Comparison of ENCODE assay signal across 20 mouse cellular contexts in the genomic region with DNA sequence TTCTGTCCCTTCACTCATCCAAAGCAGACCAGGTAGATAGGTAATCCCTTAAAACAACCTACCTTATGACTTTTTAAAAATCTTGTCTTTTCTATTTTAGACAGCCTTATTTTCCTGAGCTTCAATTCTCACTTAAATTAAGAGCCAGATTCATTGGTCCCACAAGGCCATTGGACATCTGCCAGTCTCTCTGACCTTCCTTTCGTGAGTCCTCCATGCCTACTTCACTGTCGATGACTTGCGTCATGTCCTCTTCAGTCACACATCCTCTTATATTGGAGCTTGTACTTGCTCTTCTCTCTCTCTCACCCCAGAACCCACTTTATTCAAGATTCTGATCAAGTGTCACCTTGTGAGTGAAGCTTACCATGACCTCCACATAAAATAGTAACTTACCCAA.
DNase-seq lines count a peak whose midpoint lies in the region; TF ChIP-seq lines count a peak whose summit lies in the region.
"Had no signal": no experiment of that assay in that cellular context is flagged by ENCODE, and none has a peak within 500 bp of the region (broad histone marks: within the 10 kb centered on the region; RNA-seq: fewer than 3 reads in every experiment).

No protein-coding gene starts in this region.

- no peaks in the 10 kb centered on the region for H3K9me3 ChIP-seq in forebrain, embryonic 10.5 days
- H3K9me3 ChIP-seq: embryonic facial prominence, embryonic 10.5 days; embryonic facial prominence, embryonic 12.5 days; forebrain, embryonic 12.5 days; G1E had no signal

- TF ChIP-seq POLR2A in lung, adult 2 months (IDR thresholded peaks at IDR 0.05; ENCODE audit: borderline replicate concordance, extremely low read depth, low read depth, low read length), result no peak

- WGBS in forebrain, embryonic 10.5 days, result 91% methylated on average over 3 of the region's 3 CpGs
- WGBS in lung, adult 2 months, result 74% methylated on average over 3 of the region's 3 CpGs

- no peaks in the 10 kb centered on the region for H3K4me1 ChIP-seq in forebrain, embryonic 10.5 days
- no peaks in the 10 kb centered on the region for H3K4me1 ChIP-seq in lung, adult 2 months (ENCODE audit: control insufficient read depth, insufficient read depth, low read length)
- H3K4me1 ChIP-seq: embryonic facial prominence, embryonic 10.5 days; embryonic facial prominence, embryonic 12.5 days; forebrain, embryonic 12.5 days had no signal

- TF ChIP-seq CTCF in lung, adult 2 months (IDR thresholded peaks at IDR 0.05; ENCODE audit: insufficient read depth, low read length), result no peak

- H3K27me3 ChIP-seq in forebrain, embryonic 10.5 days (ENCODE audit: poor library complexity, severe bottlenecking), result no peaks in the 10 kb centered on the region
- H3K27me3 ChIP-seq: CH12.LX; embryonic facial prominence, embryonic 12.5 days; forebrain, embryonic 12.5 days; Patski had no signal

- no peak overlapping the region for H3K27ac ChIP-seq in forebrain, embryonic 10.5 days
- H3K27ac ChIP-seq: embryonic facial prominence, embryonic 10.5 days; embryonic facial prominence, embryonic 12.5 days; forebrain, embryonic 12.5 days; gastrocnemius, adult 2 months had no signal

- DNase-seq in adrenal gland, adult (ENCODE audit: inconsistent age in 2 of 2, low spot score in 1 of 2), result peak; percentile 14 to 76
- DNase-seq in adrenal gland, adult 18-20 months (ENCODE audit: low spot score in 2 of 2), result no peak
- DNase-seq in adipocyte (ENCODE audit: low spot score), result peak; percentile 10
- peak; percentile 54 for DNase-seq in adrenal gland, postnatal 10 days
- DNase-seq in adrenal gland, postnatal 25 days, result peak; percentile 12
- DNase-seq in cerebellum, postnatal 14 days, result no peak
- DNase-seq in forebrain, embryonic 10.5 days (ENCODE audit: extremely low spot score, low spot score), result no peak
- DNase-seq in lung, adult 2 months, result no peak
- DNase-seq: B cell, adult 2 months; cerebellum, adult 11-12 months; cerebellum, adult 2 months; cerebellum, adult 9-11 months; cerebellum, postnatal 25 days; gastrocnemius, adult 2 months had no signal

- no peak overlapping the region for H3K4me3 ChIP-seq in forebrain, embryonic 10.5 days
- H3K4me3 ChIP-seq in lung, adult 2 months (replicated peaks; ENCODE audit: extremely low read depth, low read depth, low read length), result no peak overlapping the region
- H3K4me3 ChIP-seq: embryonic facial prominence, embryonic 10.5 days; embryonic facial prominence, embryonic 12.5 days; forebrain, embryonic 12.5 days; gastrocnemius, adult 2 months had no signal

- H3K36me3 ChIP-seq in forebrain, embryonic 10.5 days (replicated peaks), result no peaks in the 10 kb centered on the region
- H3K36me3 ChIP-seq: embryonic facial prominence, embryonic 10.5 days; embryonic facial prominence, embryonic 12.5 days; forebrain, embryonic 12.5 days; G1E had no signal

Comparison
In these comparisons a context has a peak if more than half of its experiments do, and no peak if none do; other contexts are left out.
1. DNase-seq: peak in adrenal gland, adult (2 of 2), adipocyte (single experiment), adrenal gland, postnatal 10 days (single experiment) and adrenal gland, postnatal 25 days (single experiment); none in adrenal gland, adult 18-20 months (0 of 2), cerebellum, postnatal 14 days (0 of 2), forebrain, embryonic 10.5 days (single experiment) and lung, adult 2 months (single experiment).